Mouse (Mus musculus): ENCODE results near the gene 4930407I10Rik.
A peak's percentile ranks its signal among the peaks of the same experiment; 100 is the strongest.

- TF ChIP-seq E2F4 (IDR thresholded peaks at IDR 0.05; ENCODE audit: borderline replicate concordance, low read depth, low read length) (no peak), BHLHE40 (IDR thresholded peaks at IDR 0.05; ENCODE audit: borderline replicate concordance, low read depth, low read length) (no peak), CTCF (IDR thresholded peaks at IDR 0.05 in 2 of 3, conservative IDR thresholded peaks at IDR 0.05 in 1 of 3; ENCODE audit: control insufficient read depth in 1 of 3, insufficient read depth in 1 of 3, low read depth in 2 of 3, low read length in 3 of 3, poor library complexity in 1 of 3, severe bottlenecking in 1 of 3) (peak in 1 of 3 experiments; percentile 9; a peak in 1 of 6 replicates), POLR2A (IDR thresholded peaks at IDR 0.05; ENCODE audit: control insufficient read depth in 1 of 2, insufficient read depth in 1 of 2, low read depth in 1 of 2, low read length in 2 of 2, poor library complexity in 1 of 2) (no peak), CHD1 (IDR thresholded peaks at IDR 0.05; ENCODE audit: low read depth, low read length) (no peak)
Measured at GRCm38 (mm10) chr15:82017461-82017860, 41.5 kb upstream of the 4930407I10Rik start.

Measured in MEL (cell line).